Mouse (Mus musculus): Measurements from ENCODE around the gene Atp6v1g2. TPM values are rescaled to one million over a fixed set of nuclear protein-coding genes. Genes with fewer than 3 reads are reported as not detected.
A peak's percentile ranks its signal among the peaks of the same experiment; 100 is the strongest.

Atp6v1g2 gene
- polyA plus RNA-seq, 1 experiment from 2014 or later: 4.7 TPM

DNA sequence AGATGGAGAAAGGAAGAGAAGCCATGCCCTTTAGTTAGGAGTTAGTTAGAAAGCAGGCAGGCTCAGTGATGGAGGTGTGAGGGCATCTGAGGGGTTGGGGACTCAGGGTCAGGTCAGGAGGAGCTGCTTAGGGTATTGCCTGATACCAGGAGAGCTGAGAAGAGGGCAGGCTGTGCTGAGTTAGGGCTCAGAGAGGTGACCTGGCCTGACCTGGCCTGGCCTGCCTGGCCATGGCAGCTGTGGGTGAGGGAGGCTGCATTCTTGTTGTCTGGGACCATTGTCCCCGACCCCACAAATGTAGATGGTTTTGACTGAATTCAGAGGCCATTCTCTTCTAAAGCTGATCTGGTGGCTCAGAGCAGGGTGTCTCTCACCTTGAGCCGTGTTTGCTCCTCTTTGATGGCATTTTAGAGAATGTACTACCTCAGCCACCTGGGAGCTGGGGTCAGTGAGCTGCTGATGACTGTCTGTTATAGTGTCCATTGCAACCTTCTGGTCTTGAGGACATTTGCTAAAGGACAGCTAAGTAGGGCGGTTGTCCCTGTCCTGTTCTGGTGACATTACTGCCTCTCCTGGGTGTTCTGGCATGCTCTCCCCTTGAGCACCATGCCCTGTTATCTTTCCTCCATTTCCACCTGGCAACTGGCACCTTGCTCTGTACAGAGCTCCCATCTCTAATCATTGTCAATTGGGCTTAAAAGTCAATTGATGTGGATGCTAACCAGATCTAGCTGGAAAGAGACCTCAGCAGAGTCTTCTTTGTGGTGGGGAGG lies 17.1 kb downstream of the Atp6v1g2 start:
- Histone ChIP-seq H3K36me3 (ENCODE audit: control insufficient read depth, insufficient read depth, low read length) (peaks cover 60% of the 10 kb centered on the region), H3K4me1 (ENCODE audit: control insufficient read depth, insufficient read depth, low read length) (peaks cover 19% of the 10 kb centered on the region), H3K4me3 (ENCODE audit: low read length) (no peak overlapping the region), H3K9me3 (ENCODE audit: control insufficient read depth, low read length) (no peaks in the 10 kb centered on the region), H3K4me2 (ENCODE audit: low read depth, low read length) (no peak overlapping the region), H3K27me3 (replicated peaks; ENCODE audit: control insufficient read depth, insufficient read depth, low read length) (no peaks in the 10 kb centered on the region), H3K27ac (ENCODE audit: low read length) (no peak overlapping the region), H3K9ac (ENCODE audit: low read depth, low read length) (no peak overlapping the region)
- no peak for ATAC-seq
- 88% methylated on average over 3 of the region's 3 CpGs for WGBS

DNA sequence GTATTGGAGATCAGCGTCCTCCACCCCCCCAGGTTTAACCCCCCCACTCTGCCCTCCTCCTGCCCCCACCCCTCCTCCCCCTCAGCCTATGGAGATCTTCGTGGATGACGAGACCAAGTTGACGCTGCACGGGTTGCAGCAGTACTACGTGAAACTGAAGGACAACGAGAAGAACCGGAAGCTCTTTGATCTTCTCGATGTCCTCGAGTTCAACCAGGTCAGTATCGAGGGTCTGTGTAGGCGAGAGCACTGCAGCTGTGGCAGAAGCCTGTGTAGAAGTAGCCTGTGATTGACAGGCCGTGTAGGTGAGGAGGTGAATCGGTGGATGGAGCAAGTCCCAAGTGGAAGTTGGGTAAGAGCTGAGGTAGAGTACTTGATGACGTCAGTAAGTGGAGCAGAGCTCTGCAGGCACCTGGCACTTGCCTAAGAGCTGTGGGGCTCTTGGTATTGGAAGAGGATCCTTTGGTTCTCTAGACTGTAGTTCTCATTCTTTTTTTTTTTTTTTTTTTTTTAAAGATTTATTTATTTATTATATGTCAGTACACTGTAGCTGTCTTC lies 17.8 kb downstream of the Atp6v1g2 start:
- H3K4me1 ChIP-seq (ENCODE audit: control insufficient read depth, insufficient read depth, low read length): peaks cover 12% of the 10 kb centered on the region
- ATAC-seq: no peak
- peaks cover 54% of the 10 kb centered on the region for H3K36me3 ChIP-seq (ENCODE audit: control insufficient read depth, insufficient read depth, low read length)
- whole genome bisulfite sequencing: 79% methylated on average over 15 of the region's 15 CpGs
- H3K4me2 ChIP-seq (ENCODE audit: low read depth, low read length): no peak overlapping the region
- no peaks in the 10 kb centered on the region for H3K9me3 ChIP-seq (ENCODE audit: control insufficient read depth, low read length)
- no peak overlapping the region for H3K4me3 ChIP-seq (ENCODE audit: low read length)
- H3K9ac ChIP-seq (ENCODE audit: low read depth, low read length): no peak overlapping the region
- no peak overlapping the region for H3K27ac ChIP-seq (ENCODE audit: low read length)
- no peaks in the 10 kb centered on the region for H3K27me3 ChIP-seq (replicated peaks; ENCODE audit: control insufficient read depth, insufficient read depth, low read length)

- WGBS: 82% methylated on average over 5 of the region's 5 CpGs
- no peak overlapping the region for H3K4me2 ChIP-seq (ENCODE audit: low read depth, low read length)
- no peak overlapping the region for H3K27ac ChIP-seq (ENCODE audit: low read length)
- no peaks in the 10 kb centered on the region for H3K9me3 ChIP-seq (ENCODE audit: control insufficient read depth, low read length)
- no peak overlapping the region for H3K9ac ChIP-seq (ENCODE audit: low read depth, low read length)
- H3K4me1 ChIP-seq (ENCODE audit: control insufficient read depth, insufficient read depth, low read length): peaks cover 8% of the 10 kb centered on the region; the same call in 1 of the 2 replicates
- no peak for ATAC-seq
- H3K4me3 ChIP-seq (ENCODE audit: low read length): no peak overlapping the region
- H3K27me3 ChIP-seq (replicated peaks; ENCODE audit: control insufficient read depth, insufficient read depth, low read length): no peaks in the 10 kb centered on the region
- H3K36me3 ChIP-seq (ENCODE audit: control insufficient read depth, insufficient read depth, low read length): peaks cover 46% of the 10 kb centered on the region
Measured at GRCm38 (mm10) chr17:35251981-35252380, 18.5 kb downstream of the Atp6v1g2 start.

- Histone ChIP-seq H3K9ac (ENCODE audit: low read depth, low read length) (no peak overlapping the region), H3K36me3 (ENCODE audit: control insufficient read depth, insufficient read depth, low read length) (peaks cover 39% of the 10 kb centered on the region), H3K4me3 (ENCODE audit: low read length) (no peak overlapping the region), H3K4me1 (ENCODE audit: control insufficient read depth, insufficient read depth, low read length) (0 out of 2 replicates have a peak, but pooled peaks cover under 1% of the 10 kb centered on the region), H3K9me3 (ENCODE audit: control insufficient read depth, low read length) (no peaks in the 10 kb centered on the region), H3K27ac (ENCODE audit: low read length) (no peak overlapping the region), H3K4me2 (ENCODE audit: low read depth, low read length) (no peak overlapping the region), H3K27me3 (replicated peaks; ENCODE audit: control insufficient read depth, insufficient read depth, low read length) (no peaks in the 10 kb centered on the region)
- ATAC-seq: no peak
- 85% methylated on average over 18 of the region's 18 CpGs for WGBS
Measured at GRCm38 (mm10) chr17:35252619-35253292, 19.3 kb downstream of the Atp6v1g2 start.

- H3K4me3 ChIP-seq (ENCODE audit: low read length): no peak overlapping the region
- no peaks in the 10 kb centered on the region for H3K27me3 ChIP-seq (replicated peaks; ENCODE audit: control insufficient read depth, insufficient read depth, low read length)
- no peak overlapping the region for H3K27ac ChIP-seq (ENCODE audit: low read length)
- H3K4me2 ChIP-seq (ENCODE audit: low read depth, low read length): no peak overlapping the region
- 86% methylated on average over 32 of the region's 32 CpGs for WGBS
- no peak; the same call in 1 of the 2 replicates for ATAC-seq
- H3K36me3 ChIP-seq (ENCODE audit: control insufficient read depth, insufficient read depth, low read length): peaks cover 35% of the 10 kb centered on the region
- no peaks in the 10 kb centered on the region for H3K4me1 ChIP-seq (ENCODE audit: control insufficient read depth, insufficient read depth, low read length)
- no peaks in the 10 kb centered on the region for H3K9me3 ChIP-seq (ENCODE audit: control insufficient read depth, low read length)
- H3K9ac ChIP-seq (ENCODE audit: low read depth, low read length): no peak overlapping the region
Measured at GRCm38 (mm10) chr17:35253293-35254093, 20.0 kb downstream of the Atp6v1g2 start.

GRCm38 (mm10) chr17:35254241-35255098 lies 21.0 kb downstream of the Atp6v1g2 start:
- peak; percentile 18 for ATAC-seq
- Histone ChIP-seq H3K4me2 (ENCODE audit: low read depth, low read length) (no peak overlapping the region), H3K4me1 (ENCODE audit: control insufficient read depth, insufficient read depth, low read length) (no peaks in the 10 kb centered on the region), H3K9ac (ENCODE audit: low read depth, low read length) (no peak overlapping the region), H3K36me3 (ENCODE audit: control insufficient read depth, insufficient read depth, low read length) (peaks cover 26% of the 10 kb centered on the region), H3K4me3 (ENCODE audit: low read length) (no peak overlapping the region), H3K27ac (ENCODE audit: low read length) (no peak overlapping the region), H3K9me3 (ENCODE audit: control insufficient read depth, low read length) (no peaks in the 10 kb centered on the region), H3K27me3 (replicated peaks; ENCODE audit: control insufficient read depth, insufficient read depth, low read length) (no peaks in the 10 kb centered on the region)
- WGBS: 51% methylated on average over 11 of the region's 11 CpGs

GRCm38 (mm10) chr17:35255301-35255700 lies 21.8 kb downstream of the Atp6v1g2 start:
- Histone ChIP-seq H3K9ac (ENCODE audit: low read depth, low read length) (no peak overlapping the region), H3K27me3 (replicated peaks; ENCODE audit: control insufficient read depth, insufficient read depth, low read length) (no peaks in the 10 kb centered on the region), H3K9me3 (ENCODE audit: control insufficient read depth, low read length) (no peaks in the 10 kb centered on the region), H3K36me3 (ENCODE audit: control insufficient read depth, insufficient read depth, low read length) (peaks cover 22% of the 10 kb centered on the region), H3K4me1 (ENCODE audit: control insufficient read depth, insufficient read depth, low read length) (no peaks in the 10 kb centered on the region), H3K4me3 (ENCODE audit: low read length) (no peak overlapping the region), H3K27ac (ENCODE audit: low read length) (no peak overlapping the region), H3K4me2 (ENCODE audit: low read depth, low read length) (no peak overlapping the region)
- WGBS: 61% methylated on average over 3 of the region's 3 CpGs
- no peak for ATAC-seq

- ATAC-seq: no peak
- no peak overlapping the region for H3K4me3 ChIP-seq (ENCODE audit: low read length)
- H3K27me3 ChIP-seq (replicated peaks; ENCODE audit: control insufficient read depth, insufficient read depth, low read length): no peaks in the 10 kb centered on the region
- no peak overlapping the region for H3K4me2 ChIP-seq (ENCODE audit: low read depth, low read length)
- peaks cover 18% of the 10 kb centered on the region for H3K36me3 ChIP-seq (ENCODE audit: control insufficient read depth, insufficient read depth, low read length)
- no peak overlapping the region for H3K9ac ChIP-seq (ENCODE audit: low read depth, low read length)
- no peak overlapping the region for H3K27ac ChIP-seq (ENCODE audit: low read length)
- no peaks in the 10 kb centered on the region for H3K9me3 ChIP-seq (ENCODE audit: control insufficient read depth, low read length)
- no peaks in the 10 kb centered on the region for H3K4me1 ChIP-seq (ENCODE audit: control insufficient read depth, insufficient read depth, low read length)
- WGBS: 52% methylated on average over 4 of the region's 4 CpGs
Measured at GRCm38 (mm10) chr17:35255704-35256103, 22.2 kb downstream of the Atp6v1g2 start.
